Mouse (Mus musculus): ENCODE data around the gene Mgat3.

Gene Mgat3

DNA sequence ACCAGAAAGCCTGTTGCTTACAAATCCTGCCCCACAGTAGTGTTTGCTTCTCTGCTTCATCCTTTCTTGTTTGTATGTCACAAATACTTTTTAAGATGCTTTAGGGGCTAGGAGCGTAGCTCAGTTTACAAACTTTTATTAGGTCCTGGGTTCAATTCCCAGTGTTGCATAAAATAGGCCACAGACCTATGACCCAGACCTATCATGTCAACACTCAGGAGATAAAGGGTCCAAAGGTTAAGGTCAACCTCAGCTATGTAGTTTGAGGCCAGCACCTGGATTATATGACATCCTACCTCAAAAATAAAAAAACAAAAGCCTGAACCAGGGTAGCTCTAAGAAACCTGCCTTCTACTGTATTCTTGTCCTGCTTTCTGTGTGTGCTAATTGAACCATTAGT, 75.1 kb downstream of the Mgat3 start:
- Histone ChIP-seq H3K36me3 (ENCODE audit: insufficient read depth, low read length) (peaks cover 98% of the 10 kb centered on the region), H3K4me1 (replicated peaks; ENCODE audit: low read depth, low read length) (peaks cover 26% of the 10 kb centered on the region), H3K9me3 (ENCODE audit: low read length) (no peaks in the 10 kb centered on the region), H3K27me3 (ENCODE audit: insufficient read depth, low read length) (no peaks in the 10 kb centered on the region), H3K4me3 (replicated peaks; ENCODE audit: low read length) (no peak overlapping the region)
- TF ChIP-seq CTCF (conservative IDR thresholded peaks at IDR 0.05; ENCODE audit: low read length) (no peak), POU5F1 (IDR thresholded peaks at IDR 0.05; ENCODE audit: borderline replicate concordance, low read length) (no peak), NANOG (IDR thresholded peaks at IDR 0.05; ENCODE audit: borderline replicate concordance, low read length) (no peak)

DNA sequence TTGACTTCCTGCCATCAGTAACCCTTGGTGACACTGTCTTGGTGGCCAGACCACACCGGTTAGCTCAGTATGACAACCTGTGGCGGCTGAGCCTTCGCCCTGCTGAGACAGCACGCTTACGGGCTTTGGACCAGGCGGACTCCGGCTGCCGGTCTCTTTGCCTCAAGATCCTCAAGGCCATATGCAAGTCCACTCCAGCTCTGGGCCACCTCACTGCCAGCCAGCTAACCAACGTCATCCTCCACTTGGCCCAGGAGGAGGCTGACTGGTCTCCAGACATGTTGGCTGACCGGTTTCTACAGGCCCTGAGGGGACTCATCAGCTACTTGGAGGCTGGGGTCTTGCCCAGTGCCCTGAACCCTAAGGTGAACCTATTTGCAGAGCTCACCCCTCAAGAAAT, 76.2 kb downstream of the Mgat3 start:
- H3K36me3 ChIP-seq (ENCODE audit: insufficient read depth, low read length), result peaks cover 94% of the 10 kb centered on the region
- peaks cover 33% of the 10 kb centered on the region for H3K4me1 ChIP-seq (replicated peaks; ENCODE audit: low read depth, low read length)
- no peaks in the 10 kb centered on the region for H3K27me3 ChIP-seq (ENCODE audit: insufficient read depth, low read length)
- no peaks in the 10 kb centered on the region for H3K9me3 ChIP-seq (ENCODE audit: low read length)
- no peak overlapping the region for H3K4me3 ChIP-seq (replicated peaks; ENCODE audit: low read length)
- TF ChIP-seq CTCF (conservative IDR thresholded peaks at IDR 0.05; ENCODE audit: low read length), result no peak
- TF ChIP-seq POU5F1 (IDR thresholded peaks at IDR 0.05; ENCODE audit: borderline replicate concordance, low read length), result no peak
- TF ChIP-seq NANOG (IDR thresholded peaks at IDR 0.05; ENCODE audit: borderline replicate concordance, low read length), result no peak

DNA sequence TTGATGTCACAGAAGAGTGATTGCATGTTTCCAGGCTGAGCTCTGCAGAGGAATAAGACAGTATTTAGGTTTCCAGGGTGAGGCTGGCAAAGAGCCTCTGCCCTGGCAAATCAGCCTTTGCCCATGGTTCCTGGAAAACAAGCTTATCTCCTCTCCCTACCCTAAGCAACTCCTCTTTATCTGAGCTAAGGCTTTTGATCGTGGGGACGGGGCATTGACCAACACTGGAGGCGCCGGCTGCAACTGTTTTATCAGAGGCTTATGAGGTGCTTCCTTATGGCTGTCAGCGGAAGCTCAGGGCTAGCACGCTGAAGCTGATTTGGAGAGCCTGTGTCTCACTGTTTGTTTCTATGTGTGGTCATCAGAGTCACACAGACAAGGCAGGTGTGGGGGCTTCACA, 77.1 kb downstream of the Mgat3 start:
- TF ChIP-seq CTCF (conservative IDR thresholded peaks at IDR 0.05; ENCODE audit: low read length), result no peak
- no peak for TF ChIP-seq POU5F1 (IDR thresholded peaks at IDR 0.05; ENCODE audit: borderline replicate concordance, low read length)
- no peak for TF ChIP-seq NANOG (IDR thresholded peaks at IDR 0.05; ENCODE audit: borderline replicate concordance, low read length)
- peaks cover 86% of the 10 kb centered on the region for H3K36me3 ChIP-seq (ENCODE audit: insufficient read depth, low read length)
- H3K4me1 ChIP-seq (replicated peaks; ENCODE audit: low read depth, low read length), result peaks cover 31% of the 10 kb centered on the region
- H3K27me3 ChIP-seq (ENCODE audit: insufficient read depth, low read length), result no peaks in the 10 kb centered on the region
- no peak overlapping the region for H3K4me3 ChIP-seq (replicated peaks; ENCODE audit: low read length)
- no peaks in the 10 kb centered on the region for H3K9me3 ChIP-seq (ENCODE audit: low read length)

DNA sequence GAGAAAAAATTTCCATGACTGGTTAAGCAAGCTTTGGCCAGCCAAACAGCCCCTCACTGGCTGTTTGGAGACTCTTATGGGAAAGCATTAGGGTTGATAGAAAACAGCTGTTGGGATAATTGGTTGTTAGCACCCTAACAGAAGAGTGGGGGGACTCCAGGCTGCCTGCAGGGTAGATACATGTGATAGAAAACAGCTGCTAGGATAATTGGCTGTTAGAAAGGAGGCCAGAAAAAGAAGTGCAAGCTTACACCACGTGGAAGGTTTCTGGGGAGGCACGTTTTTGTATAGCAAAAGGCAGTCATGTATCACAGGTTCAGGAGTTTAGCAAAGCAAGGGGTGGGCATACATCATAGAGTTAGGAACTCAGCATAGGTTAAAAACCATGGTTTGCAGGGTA, 80.0 kb downstream of the Mgat3 start:
- no peak overlapping the region for H3K4me3 ChIP-seq (replicated peaks; ENCODE audit: low read length)
- no peaks in the 10 kb centered on the region for H3K9me3 ChIP-seq (ENCODE audit: low read length)
- H3K27me3 ChIP-seq (ENCODE audit: insufficient read depth, low read length), result no peaks in the 10 kb centered on the region
- H3K4me1 ChIP-seq (replicated peaks; ENCODE audit: low read depth, low read length), result peaks cover 40% of the 10 kb centered on the region
- peaks cover 81% of the 10 kb centered on the region for H3K36me3 ChIP-seq (ENCODE audit: insufficient read depth, low read length)
- no peak for TF ChIP-seq CTCF (conservative IDR thresholded peaks at IDR 0.05; ENCODE audit: low read length)
- no peak for TF ChIP-seq POU5F1 (IDR thresholded peaks at IDR 0.05; ENCODE audit: borderline replicate concordance, low read length)

DNA sequence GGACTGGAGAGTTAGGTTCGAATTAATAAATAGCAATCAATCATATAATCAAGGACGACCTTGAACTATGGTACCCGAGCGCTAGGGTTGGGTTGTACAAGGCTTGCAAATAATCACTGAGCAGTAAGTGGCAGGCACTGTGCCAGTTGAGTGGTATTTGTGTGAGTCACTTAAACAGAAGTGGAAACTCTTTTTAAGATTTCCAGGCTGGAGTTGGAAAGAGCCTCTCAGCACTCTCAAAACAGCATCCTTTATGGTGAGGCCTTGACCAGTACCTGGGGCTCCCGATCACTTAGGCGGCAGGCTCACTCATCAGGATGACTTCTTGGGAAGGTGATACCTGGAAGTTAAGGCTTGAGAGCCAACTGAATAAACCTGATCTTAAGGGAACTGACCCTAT, 80.7 kb downstream of the Mgat3 start:
- H3K27me3 ChIP-seq (ENCODE audit: insufficient read depth, low read length), result no peaks in the 10 kb centered on the region
- peaks cover 76% of the 10 kb centered on the region for H3K36me3 ChIP-seq (ENCODE audit: insufficient read depth, low read length)
- no peaks in the 10 kb centered on the region for H3K9me3 ChIP-seq (ENCODE audit: low read length)
- H3K4me3 ChIP-seq (replicated peaks; ENCODE audit: low read length), result peak overlapping the region; percentile 93
- TF ChIP-seq NANOG (IDR thresholded peaks at IDR 0.05; ENCODE audit: borderline replicate concordance, low read length) (no peak), CTCF (conservative IDR thresholded peaks at IDR 0.05; ENCODE audit: low read length) (no peak), POU5F1 (IDR thresholded peaks at IDR 0.05; ENCODE audit: borderline replicate concordance, low read length) (no peak)
- peaks cover 46% of the 10 kb centered on the region for H3K4me1 ChIP-seq (replicated peaks; ENCODE audit: low read depth, low read length)

DNA sequence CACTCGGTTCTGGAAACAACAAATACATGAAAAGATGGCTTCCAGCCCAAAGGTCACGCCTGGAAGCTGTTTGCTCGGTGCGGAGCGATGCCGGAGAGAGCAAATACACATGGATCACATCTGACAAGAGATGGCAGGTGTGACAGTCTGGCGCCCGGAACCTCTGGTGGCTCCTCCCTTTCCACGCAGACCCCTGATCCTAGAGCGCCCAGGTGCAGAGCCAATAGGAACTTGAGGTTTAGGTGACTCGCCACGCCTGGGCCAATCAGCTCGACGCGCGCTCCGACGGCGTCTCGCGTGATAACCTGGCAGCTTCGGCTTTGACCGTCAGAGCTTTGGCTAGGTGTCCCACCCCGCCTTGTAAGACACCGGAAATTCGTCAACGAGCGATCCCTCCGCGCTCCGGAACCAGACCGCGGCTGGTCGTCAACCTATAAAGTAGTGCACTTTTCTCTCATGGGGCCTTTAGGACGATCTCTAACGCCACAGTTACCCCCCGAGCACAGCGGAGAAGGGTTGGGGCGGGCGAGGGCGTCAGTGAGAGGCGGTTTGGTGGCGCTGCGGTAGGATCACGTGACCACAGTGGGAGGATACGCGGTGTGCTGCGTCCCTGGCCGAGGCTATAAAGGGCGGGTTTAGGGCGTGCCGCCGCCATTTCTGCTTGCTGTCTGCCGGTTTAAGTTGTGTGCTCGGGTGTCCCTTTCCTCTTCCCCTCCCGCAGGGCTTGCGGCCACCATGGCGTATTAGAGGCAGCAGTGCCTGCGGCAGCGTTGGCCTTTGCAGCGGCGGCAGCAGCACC, 81.5 kb downstream of the Mgat3 start, which contains the start of gene Atf4:
TSS of gene Atf4 (plus strand) at position 338 of the 799 bp plus-strand sequence.
- no peak for TF ChIP-seq CTCF (conservative IDR thresholded peaks at IDR 0.05; ENCODE audit: low read length)
- TF ChIP-seq POU5F1 (IDR thresholded peaks at IDR 0.05; ENCODE audit: borderline replicate concordance, low read length), result no peak; the same call in 1 of the 2 replicates
- TF ChIP-seq NANOG (IDR thresholded peaks at IDR 0.05; ENCODE audit: borderline replicate concordance, low read length), result no peak
- peaks cover 55% of the 10 kb centered on the region for H3K4me1 ChIP-seq (replicated peaks; ENCODE audit: low read depth, low read length)

DNA sequence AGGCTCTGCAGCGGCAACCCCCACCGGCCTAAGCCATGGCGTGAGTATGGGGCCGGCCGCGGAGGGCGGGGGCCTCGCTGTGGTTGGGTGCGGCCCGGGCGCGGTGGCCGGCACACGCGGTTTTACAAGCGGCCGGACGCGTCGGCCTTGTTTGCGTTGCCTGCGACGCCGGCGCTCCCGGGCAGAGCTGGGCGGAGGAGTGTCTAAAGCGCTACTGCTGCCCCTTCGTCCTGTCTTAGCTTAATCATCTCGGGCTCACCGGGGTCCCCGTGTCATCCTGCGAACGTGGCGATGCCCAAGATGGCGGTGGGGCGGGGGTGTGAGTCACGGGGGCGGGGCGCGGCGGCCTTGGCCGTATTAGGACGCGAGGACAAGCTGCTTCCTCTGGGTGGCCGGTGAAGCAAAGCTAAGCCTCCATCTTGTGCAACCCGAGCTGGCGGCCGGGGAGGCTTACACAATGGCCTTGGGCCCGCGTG, 82.2 kb downstream of the Mgat3 start:
- Histone ChIP-seq H3K36me3 (ENCODE audit: insufficient read depth, low read length) (peaks cover 76% of the 10 kb centered on the region), H3K4me1 (replicated peaks; ENCODE audit: low read depth, low read length) (peaks cover 61% of the 10 kb centered on the region), H3K4me3 (replicated peaks; ENCODE audit: low read length) (peak overlapping the region; percentile 93), H3K9me3 (ENCODE audit: low read length) (no peaks in the 10 kb centered on the region), H3K27me3 (ENCODE audit: insufficient read depth, low read length) (no peaks in the 10 kb centered on the region)
- TF ChIP-seq NANOG (IDR thresholded peaks at IDR 0.05; ENCODE audit: borderline replicate concordance, low read length), result no peak
- no peak for TF ChIP-seq POU5F1 (IDR thresholded peaks at IDR 0.05; ENCODE audit: borderline replicate concordance, low read length)
- TF ChIP-seq CTCF (conservative IDR thresholded peaks at IDR 0.05; ENCODE audit: low read length), result no peak

More for the DNA sequence above, 81.5 kb downstream of the Mgat3 start, which contains the start of gene Atf4:
- Histone ChIP-seq H3K36me3 (ENCODE audit: insufficient read depth, low read length) (peaks cover 76% of the 10 kb centered on the region), H3K27me3 (ENCODE audit: insufficient read depth, low read length) (no peaks in the 10 kb centered on the region), H3K9me3 (ENCODE audit: low read length) (no peaks in the 10 kb centered on the region), H3K4me3 (replicated peaks; ENCODE audit: low read length) (peak within 1 kb of the TSS; percentile 93)

DNA sequence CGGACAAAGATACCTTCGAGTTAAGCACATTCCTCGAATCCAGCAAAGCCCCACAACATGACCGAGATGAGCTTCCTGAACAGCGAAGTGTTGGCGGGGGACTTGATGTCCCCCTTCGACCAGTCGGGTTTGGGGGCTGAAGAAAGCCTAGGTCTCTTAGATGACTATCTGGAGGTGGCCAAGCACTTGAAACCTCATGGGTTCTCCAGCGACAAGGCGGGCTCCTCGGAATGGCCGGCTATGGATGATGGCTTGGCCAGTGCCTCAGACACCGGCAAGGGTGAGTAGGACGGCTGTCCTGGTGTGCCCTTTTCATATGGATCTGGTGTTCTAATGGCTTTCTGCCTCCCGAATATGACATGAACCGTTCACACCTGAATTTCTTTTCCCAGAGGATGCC, 82.7 kb downstream of the Mgat3 start:
- TF ChIP-seq NANOG (IDR thresholded peaks at IDR 0.05; ENCODE audit: borderline replicate concordance, low read length) (no peak), CTCF (conservative IDR thresholded peaks at IDR 0.05; ENCODE audit: low read length) (no peak), POU5F1 (IDR thresholded peaks at IDR 0.05; ENCODE audit: borderline replicate concordance, low read length) (no peak)

More for the DNA sequence above, 82.7 kb downstream of the Mgat3 start:
- Histone ChIP-seq H3K4me3 (replicated peaks; ENCODE audit: low read length) (peak overlapping the region; percentile 93), H3K4me1 (replicated peaks; ENCODE audit: low read depth, low read length) (peaks cover 62% of the 10 kb centered on the region), H3K9me3 (ENCODE audit: low read length) (no peaks in the 10 kb centered on the region), H3K36me3 (ENCODE audit: insufficient read depth, low read length) (peaks cover 76% of the 10 kb centered on the region), H3K27me3 (ENCODE audit: insufficient read depth, low read length) (no peaks in the 10 kb centered on the region)
